Mouse (Mus musculus) forebrain, embryonic 16.5 days (tissue): ENCODE data around the gene Lbhd2. TPM values are rescaled to one million over a fixed set of nuclear protein-coding genes. Genes with fewer than 3 reads are reported as not detected.

Experiments used
- ATAC-seq: fragments of 200-750 bp; cut with Nextera tagmentation; 2 replicates; pipeline ENCODE4 v1.8.0; 2017; ENCODE audit warnings: mild to moderate bottlenecking, moderate library complexity
- H3K27ac ChIP-seq: fragments of 300-500 bp; sonication (generic); 2 replicates; pipeline ENCODE4 v1.5.1; 2014; ENCODE audit warnings: low read length, control low read depth
- H3K27me3 ChIP-seq: fragments of 300-500 bp; sonication (generic); replicated peaks from 2 replicates; pipeline ENCODE4 v1.6.1; 2014; ENCODE audit warnings: low read length; ENCODE audit not compliant: control insufficient read depth, insufficient read depth
- H3K36me3 ChIP-seq: fragments of 300-500 bp; sonication (generic); 2 replicates; pipeline ENCODE4 v1.6.1; 2014; ENCODE audit not compliant: control insufficient read depth, insufficient read depth
- H3K4me1 ChIP-seq: fragments of 300-500 bp; sonication (generic); replicated peaks from 2 replicates; pipeline ENCODE4 v1.6.1; 2014; ENCODE audit warnings: low read length; ENCODE audit not compliant: control insufficient read depth, insufficient read depth
- H3K4me2 ChIP-seq: fragments of 300-500 bp; sonication (generic); 2 replicates; pipeline ENCODE4 v1.6.1; 2014; ENCODE audit warnings: mild to moderate bottlenecking, low read length, control low read depth
- H3K4me3 ChIP-seq: fragments of 300-500 bp; sonication (generic); replicated peaks from 2 replicates; pipeline ENCODE4 v1.5.1; 2014; ENCODE audit warnings: mild to moderate bottlenecking, low read length, control low read depth
- H3K9ac ChIP-seq: fragments of 300-500 bp; sonication (generic); replicated peaks from 2 replicates; pipeline ENCODE4 v1.6.1; 2014; ENCODE audit warnings: low read depth, low read length, control low read depth
- H3K9me3 ChIP-seq: fragments of 300-500 bp; sonication (generic); 2 replicates; pipeline ENCODE4 v1.6.1; 2016; ENCODE audit warnings: low read length; ENCODE audit not compliant: control insufficient read depth
- WGBS: fragments of 180-500 bp; shearing (Covaris S2); extraction: QIAGEN DNeasy Blood & Tissue Kit; methylation state at CpG from one replicate; pipeline ENCODE4 v1.1.7; 2014; 5-methylcytosine and 5-hydroxymethylcytosine counted together
- polyA plus RNA-seq: library from polyadenylated mRNA; unstranded; fragments of >200 nt; fragmentation: Nextera tagmentation; extraction: Ambion mirVana; gene quantifications from 2 replicates; pipeline ENCODE4 v1.2.1, GENCODE M21; 2015

The Lbhd2 gene
- polyA plus RNA-seq, 1 experiment from 2014 or later = 4.5 TPM

DNA sequence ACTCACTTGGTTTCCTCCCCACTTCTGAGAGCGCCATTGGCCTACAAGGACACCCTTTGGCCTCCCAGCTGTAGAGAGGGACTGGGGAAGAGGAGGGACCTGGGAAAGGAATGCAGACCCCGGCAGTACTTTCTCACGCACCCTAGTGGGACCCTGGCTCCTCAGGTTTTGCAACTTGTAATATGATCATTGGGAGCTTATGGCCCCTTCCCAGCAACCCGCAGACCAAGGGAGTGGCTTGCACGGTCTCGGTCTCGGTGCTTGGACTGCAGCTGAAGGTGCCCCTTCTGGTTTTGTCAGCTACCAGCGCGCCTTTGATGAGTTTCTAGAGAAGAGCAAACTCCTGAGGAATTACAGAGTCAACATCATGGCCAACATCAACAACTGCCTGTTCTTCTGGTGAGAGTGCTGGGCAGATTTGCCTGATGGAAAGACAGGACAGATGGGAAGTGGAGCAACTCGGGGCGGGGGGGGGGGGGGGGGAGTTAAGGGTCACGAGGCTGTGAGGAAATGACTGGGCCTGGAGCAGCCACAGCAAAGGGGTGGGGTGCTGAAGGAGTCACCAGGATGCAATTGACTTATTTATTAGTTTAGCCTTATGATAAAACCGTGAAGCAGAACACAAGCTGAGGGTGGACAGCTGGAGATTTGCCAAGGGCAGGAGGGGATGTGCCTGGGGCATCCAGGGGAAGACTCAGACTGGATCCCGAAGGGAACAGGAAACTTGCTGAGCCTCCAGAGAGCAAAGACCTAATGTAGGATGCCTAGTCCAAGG, 42.5 kb downstream of the Lbhd2 start:
- WGBS = 16% methylated on average over 12 of the region's 14 CpGs

DNA sequence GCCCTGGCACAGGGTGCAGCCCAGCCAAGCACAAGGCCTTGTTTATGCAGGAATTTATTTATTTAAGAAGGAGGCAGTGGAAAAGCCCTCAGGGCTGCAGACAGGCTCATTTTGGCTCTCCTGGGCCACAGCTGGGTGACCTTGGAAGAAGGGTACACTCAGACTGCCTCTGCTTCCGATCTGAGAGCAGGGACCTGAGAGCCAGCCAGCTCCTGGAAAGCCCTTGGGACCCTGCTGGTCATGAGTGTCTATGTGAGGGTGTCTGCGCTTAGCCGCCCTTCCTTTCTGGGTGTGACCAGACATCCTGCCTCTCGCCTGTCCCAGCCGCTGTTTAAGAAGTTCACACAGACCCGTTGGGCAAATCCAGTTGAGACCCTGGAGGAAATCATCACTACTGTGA, 43.8 kb downstream of the Lbhd2 start:
- H3K4me1 ChIP-seq = peaks cover 7% of the 10 kb centered on the region; the same call in 1 of the 2 replicates
- ATAC-seq = no peak
- no peaks in the 10 kb centered on the region for H3K9me3 ChIP-seq
- no peak overlapping the region for H3K9ac ChIP-seq
- H3K36me3 ChIP-seq = no peaks in the 10 kb centered on the region
- peaks cover 59% of the 10 kb centered on the region for H3K27me3 ChIP-seq
- no peak overlapping the region for H3K4me2 ChIP-seq
- H3K4me3 ChIP-seq = no peak overlapping the region
- WGBS = 42% methylated on average over 6 of the region's 6 CpGs
- no peak overlapping the region for H3K27ac ChIP-seq

More for the DNA sequence above, 42.5 kb downstream of the Lbhd2 start:
- Histone ChIP-seq H3K27ac (no peak overlapping the region), H3K36me3 (no peaks in the 10 kb centered on the region), H3K4me2 (no peak overlapping the region), H3K27me3 (peaks cover 71% of the 10 kb centered on the region), H3K9ac (no peak overlapping the region), H3K4me1 (peaks cover 7% of the 10 kb centered on the region; the same call in 1 of the 2 replicates), H3K4me3 (no peak overlapping the region), H3K9me3 (no peaks in the 10 kb centered on the region)
- ATAC-seq = no peak

- Histone ChIP-seq H3K4me3 (no peak overlapping the region), H3K4me2 (no peak overlapping the region), H3K4me1 (no peaks in the 10 kb centered on the region), H3K27ac (no peak overlapping the region), H3K9me3 (no peaks in the 10 kb centered on the region), H3K27me3 (peaks cover 53% of the 10 kb centered on the region), H3K9ac (no peak overlapping the region), H3K36me3 (no peaks in the 10 kb centered on the region)
- no peak for ATAC-seq
- 81% methylated on average over 7 of the region's 7 CpGs for WGBS
Measured at GRCm38 (mm10) chr12:111451561-111451960, 45.0 kb downstream of the Lbhd2 start.

- Histone ChIP-seq H3K36me3 (no peaks in the 10 kb centered on the region), H3K27ac (no peak overlapping the region), H3K9ac (no peak overlapping the region), H3K4me1 (no peaks in the 10 kb centered on the region), H3K27me3 (peaks cover 31% of the 10 kb centered on the region), H3K4me3 (no peak overlapping the region), H3K4me2 (no peak overlapping the region), H3K9me3 (no peaks in the 10 kb centered on the region)
- 32% methylated on average over 4 of the region's 4 CpGs for WGBS
- no peak for ATAC-seq
Measured at GRCm38 (mm10) chr12:111454021-111454420, 47.4 kb downstream of the Lbhd2 start.

- H3K36me3 ChIP-seq = no peaks in the 10 kb centered on the region
- H3K27ac ChIP-seq = no peak overlapping the region
- H3K4me2 ChIP-seq = no peak overlapping the region
- H3K27me3 ChIP-seq = peaks cover 26% of the 10 kb centered on the region
- 63% methylated on average over 10 of the region's 10 CpGs for WGBS
- no peaks in the 10 kb centered on the region for H3K4me1 ChIP-seq
- H3K9ac ChIP-seq = no peak overlapping the region
- no peaks in the 10 kb centered on the region for H3K9me3 ChIP-seq
- no peak for ATAC-seq
- H3K4me3 ChIP-seq = no peak overlapping the region
Measured at GRCm38 (mm10) chr12:111454543-111455280, 48.1 kb downstream of the Lbhd2 start.

GRCm38 (mm10) chr12:111455311-111455846, 48.8 kb downstream of the Lbhd2 start:
- WGBS = 64% methylated on average over 12 of the region's 12 CpGs
- Histone ChIP-seq H3K27ac (no peak overlapping the region), H3K4me3 (no peak overlapping the region), H3K36me3 (no peaks in the 10 kb centered on the region), H3K27me3 (peaks cover 19% of the 10 kb centered on the region), H3K4me1 (no peaks in the 10 kb centered on the region), H3K9ac (no peak overlapping the region), H3K9me3 (no peaks in the 10 kb centered on the region), H3K4me2 (no peak overlapping the region)
- no peak for ATAC-seq

DNA sequence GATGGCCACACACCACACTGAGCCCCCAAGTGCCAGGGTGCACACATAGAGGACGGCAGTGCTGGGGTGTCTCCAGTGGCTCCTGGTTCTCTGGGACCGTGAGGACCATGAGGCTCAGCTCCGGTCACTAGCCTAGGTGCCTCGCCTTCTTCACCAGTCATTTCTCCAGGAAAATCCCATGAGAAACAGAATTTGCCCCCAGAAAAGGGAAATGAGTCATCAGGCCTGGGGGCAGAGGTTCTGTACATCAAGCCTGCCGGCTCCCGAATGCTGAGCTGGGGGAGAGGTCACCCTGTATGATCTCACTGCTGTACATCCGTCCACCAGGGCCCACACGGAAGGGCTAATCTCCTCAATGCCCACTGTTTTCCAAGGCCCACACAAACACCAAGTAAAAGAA, 49.3 kb downstream of the Lbhd2 start:
- peaks cover 17% of the 10 kb centered on the region for H3K27me3 ChIP-seq
- no peaks in the 10 kb centered on the region for H3K9me3 ChIP-seq
- no peak overlapping the region for H3K4me2 ChIP-seq
- H3K36me3 ChIP-seq = no peaks in the 10 kb centered on the region
- no peak for ATAC-seq
- no peak overlapping the region for H3K4me3 ChIP-seq
- WGBS = 53% methylated on average over 8 of the region's 8 CpGs
- no peaks in the 10 kb centered on the region for H3K4me1 ChIP-seq
- no peak overlapping the region for H3K9ac ChIP-seq
- no peak overlapping the region for H3K27ac ChIP-seq

GRCm38 (mm10) chr12:111457742-111458141, 51.1 kb downstream of the Lbhd2 start:
- Histone ChIP-seq H3K36me3 (no peaks in the 10 kb centered on the region), H3K9ac (no peak overlapping the region), H3K4me2 (no peak overlapping the region), H3K27ac (no peak overlapping the region), H3K27me3 (peaks cover 9% of the 10 kb centered on the region; the same call in 1 of the 2 replicates), H3K4me3 (no peak overlapping the region), H3K9me3 (no peaks in the 10 kb centered on the region), H3K4me1 (no peaks in the 10 kb centered on the region)
- no peak for ATAC-seq
- 81% methylated on average over 1 of the region's 1 CpGs for WGBS
